Mouse (Mus musculus) cerebellum, adult 9-10 months (tissue): ENCODE data around the gene Pstpip1.

ENCODE experiments used
- DNase-seq: peaks from one replicate; pipeline ENCODE4 v3.0.0; 2022

The Pstpip1 gene

DNA sequence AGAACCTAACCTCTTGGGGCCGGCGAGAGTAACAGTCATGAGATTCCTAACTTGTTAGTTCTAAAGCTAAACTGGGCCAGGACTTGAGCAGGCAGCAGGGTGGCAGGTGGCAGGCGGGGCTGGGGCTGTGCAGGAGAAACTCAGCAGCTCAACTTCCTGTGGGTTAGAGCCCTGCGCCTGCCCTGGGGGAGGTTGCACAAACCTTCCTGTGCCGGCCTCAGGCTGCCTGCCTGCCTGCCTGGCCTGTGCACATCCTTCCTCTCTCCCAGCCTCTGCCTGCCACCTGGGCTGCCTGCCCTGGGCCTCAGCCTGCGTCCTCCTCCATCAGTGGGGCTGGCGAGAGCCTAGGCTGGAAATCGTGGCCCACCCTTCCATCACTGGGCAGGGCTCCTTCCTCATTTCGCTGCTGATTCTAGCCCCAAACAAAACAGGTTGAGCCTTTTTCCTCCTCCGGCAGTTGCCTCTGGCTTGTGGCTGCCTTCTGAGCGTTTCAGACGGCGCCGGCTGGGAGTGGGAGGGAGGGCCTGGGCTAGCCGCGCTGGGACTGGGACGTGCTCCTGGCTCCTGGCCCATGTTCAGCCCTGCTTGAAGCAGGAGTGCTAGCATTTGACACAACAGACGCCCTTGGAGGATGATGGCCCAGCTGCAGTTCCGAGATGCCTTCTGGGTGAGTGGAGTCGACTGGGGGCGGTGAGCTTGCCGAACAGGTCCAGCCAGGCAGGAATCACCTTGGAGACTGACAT, at the start of gene Pstpip1:
Pstpip1 (plus strand) TSS at position 185 of the 743 bp plus-strand sequence.
- peak; percentile 28 for DNase-seq

DNA sequence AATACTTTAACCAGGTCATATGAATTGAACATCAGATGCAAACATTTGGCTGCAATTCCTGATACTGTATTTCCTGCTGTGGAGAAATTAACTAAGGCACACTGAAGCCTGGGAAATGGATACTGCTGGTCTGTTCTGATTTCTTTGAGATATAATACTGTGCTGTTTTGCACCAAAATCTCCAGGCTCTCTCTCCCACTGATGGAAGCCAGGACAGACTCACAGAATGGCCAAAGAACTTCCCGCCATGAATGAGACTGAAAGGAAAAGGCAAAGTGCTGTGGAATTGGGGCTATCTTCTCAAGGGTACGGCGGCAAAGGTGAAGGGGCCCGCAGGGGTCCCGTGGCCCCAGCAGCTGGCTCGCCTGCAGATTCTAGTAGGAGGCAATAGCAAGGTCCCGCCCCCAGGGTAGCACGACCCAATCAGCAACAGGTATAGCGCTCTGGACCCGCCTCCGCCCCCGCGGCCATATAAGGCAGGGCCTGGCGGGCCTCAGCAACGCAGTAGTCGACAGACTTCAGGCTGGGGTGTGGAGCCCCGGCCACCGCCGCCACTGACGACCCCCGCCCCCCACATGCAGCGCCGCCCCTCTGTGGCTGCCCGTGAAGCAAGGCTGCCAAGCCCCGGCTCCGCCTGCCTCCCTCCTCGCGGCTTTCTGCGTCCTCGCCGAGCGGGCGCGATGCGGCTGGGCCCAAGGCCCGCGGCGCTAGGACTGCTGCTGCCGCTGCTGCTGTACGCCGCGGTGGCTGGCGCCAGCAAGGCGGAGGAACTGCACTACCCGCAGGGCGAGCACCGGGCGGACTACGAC, 48.2 kb upstream of the Pstpip1 start, which contains the start of gene Rcn2:
Rcn2 (plus strand) TSS at position 474 of the 809 bp plus-strand sequence.
- peak; percentile 97 for DNase-seq

DNA sequence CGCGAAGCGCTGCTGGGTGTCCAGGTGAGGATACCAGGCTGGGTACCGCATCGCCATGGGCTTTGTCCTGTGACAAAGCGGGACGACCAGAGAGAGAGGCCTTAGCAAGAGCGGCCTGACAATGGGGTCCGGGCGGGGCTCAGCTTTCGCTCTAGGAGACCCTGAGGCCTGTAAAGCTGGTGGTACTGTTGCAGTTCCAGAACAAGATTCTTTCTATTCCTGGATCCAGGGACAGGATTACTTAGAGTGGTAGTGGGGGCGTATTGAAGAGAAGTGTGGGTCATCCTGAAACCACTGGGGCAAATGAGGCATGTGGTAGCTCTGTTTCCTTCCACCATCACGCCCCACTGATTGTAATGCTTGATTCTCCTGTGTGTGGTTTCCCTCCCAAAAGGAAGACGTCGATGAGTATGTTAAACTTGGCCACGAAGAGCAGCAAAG, 47.6 kb upstream of the Pstpip1 start:
- DNase-seq, result no peak

DNA sequence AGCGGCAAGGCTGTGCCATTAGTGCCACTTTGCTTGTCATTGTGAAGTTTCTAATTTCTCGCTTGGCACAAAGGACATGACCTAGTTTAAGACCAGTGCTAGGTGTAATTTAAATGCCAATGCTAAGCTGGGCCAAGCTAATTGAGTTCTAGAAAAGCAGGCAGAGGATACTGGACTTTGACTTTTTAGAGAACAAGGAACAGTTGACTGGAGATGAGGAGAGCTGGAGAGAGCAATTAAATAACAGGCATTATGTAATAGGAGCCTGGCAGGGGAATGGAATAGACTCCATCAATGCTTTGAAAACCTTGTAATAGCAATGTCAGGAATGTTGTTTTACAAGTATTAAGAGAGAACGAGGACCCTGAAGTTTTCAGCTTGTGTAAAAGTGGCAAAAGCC, 36.0 kb upstream of the Pstpip1 start:
- DNase-seq, result peak; percentile 31

DNA sequence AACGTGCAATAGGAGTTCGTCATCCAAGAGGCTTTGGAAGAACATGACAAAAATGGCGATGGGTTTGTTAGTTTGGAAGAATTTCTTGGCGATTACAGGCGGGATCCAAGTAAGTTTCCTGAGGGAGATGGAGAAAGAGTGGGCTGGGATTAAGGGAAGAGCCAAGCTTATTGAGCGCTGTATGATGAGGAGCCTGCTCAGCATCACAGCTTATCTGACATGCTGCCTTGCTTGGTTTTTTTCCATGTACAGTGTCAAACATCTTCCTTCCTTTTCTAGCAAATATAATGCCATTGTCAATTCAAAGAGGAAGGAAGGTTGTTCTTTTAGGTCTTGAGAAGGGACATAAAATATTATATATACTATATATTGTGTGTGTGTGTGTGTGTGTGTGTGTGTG, 33.6 kb upstream of the Pstpip1 start:
- no peak for DNase-seq

DNA sequence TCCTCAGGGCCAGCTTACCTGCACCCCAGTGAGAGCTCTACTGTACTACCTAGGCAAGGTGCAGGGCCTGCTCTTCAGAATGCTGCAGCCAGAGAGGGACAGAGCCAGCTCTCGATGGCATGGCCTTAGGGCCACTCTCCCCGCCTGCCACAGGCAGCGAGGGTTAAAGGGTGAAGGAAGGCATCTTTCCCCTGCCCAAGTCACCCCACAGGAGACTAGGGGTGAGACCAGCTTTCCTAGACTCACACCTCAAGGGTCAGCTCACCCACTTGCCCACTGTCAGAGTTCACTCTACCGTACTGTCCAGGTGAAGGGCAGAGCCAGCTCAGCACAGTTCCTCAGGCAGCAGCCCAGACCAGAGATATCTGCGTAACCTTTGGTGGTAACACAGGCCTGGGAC, 27.4 kb upstream of the Pstpip1 start:
- no peak for DNase-seq

DNA sequence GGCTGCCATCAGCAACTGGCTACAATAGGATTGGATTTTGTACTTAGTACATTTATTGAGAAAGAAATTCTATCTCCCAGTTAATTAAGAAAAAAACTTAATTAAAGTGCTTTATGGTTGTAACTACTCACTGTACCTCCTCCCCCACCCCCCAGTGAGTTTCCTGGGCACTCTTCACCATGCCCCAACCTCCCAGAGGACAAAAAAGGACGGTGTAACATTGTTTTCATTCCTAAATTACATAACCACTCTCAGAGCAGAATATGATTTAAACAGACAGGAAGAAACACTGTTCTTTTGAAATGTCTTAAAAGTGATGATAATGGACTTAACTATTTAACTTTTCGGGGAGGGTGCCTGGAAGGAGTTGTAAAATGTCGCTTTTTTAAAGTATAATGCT, 24.8 kb upstream of the Pstpip1 start:
- DNase-seq, result no peak

DNA sequence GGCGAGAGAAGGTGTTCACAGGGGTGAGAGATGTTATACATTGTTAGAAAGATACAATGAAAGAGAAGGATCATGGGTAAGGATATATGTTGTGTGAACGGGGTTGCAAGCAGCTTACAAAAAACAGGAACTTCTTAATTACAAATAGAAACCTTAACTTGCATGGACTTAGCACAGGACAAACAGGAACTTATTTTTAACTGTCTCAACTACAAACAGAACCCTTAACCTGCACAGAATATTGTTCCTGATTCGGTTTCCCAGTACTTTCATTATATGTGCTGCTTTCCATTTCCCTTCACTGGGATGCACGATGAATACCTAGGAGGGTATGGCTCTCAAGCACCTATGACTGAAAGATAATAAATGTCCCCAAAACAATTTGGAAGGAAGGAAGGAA, 21.8 kb upstream of the Pstpip1 start:
- no peak for DNase-seq

DNA sequence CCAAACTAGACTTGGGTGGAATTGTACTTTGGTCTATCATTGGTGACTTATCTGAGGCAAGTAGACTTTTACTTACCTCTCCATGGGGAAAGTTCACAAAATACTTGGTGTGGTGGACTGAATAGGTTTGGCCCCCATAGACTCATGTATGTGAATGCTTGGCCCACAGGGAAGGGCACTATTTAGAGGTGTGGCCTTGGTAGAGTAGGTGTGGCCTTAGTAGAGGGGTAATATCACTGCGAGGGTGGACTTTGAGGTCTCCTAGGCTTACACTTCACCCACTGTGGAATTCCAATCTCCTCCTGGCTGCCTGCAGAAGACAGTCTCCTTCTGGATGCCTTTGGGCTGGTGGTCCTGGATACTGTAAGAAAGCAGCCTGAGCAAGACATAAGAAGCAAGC, 21.1 kb upstream of the Pstpip1 start:
- DNase-seq, result no peak

DNA sequence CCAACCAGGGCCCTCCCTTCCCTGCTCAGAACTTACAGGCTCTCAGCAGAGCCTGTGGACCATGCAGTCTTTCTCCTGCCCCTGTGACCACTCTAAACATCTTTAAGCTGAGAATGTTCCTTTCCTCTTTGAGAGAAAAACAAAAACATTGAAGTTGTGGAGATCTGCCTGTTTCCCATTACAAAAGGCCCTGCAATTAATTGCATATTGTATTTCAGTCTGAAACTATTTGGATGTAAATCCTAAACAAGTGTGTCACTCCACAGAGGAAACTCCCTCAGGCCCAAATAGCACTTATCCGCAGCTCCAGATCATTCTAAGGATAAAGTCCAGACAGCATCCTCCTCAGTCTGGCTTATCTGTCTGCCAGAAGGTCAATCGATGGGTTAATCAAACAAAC, 16.9 kb upstream of the Pstpip1 start:
- DNase-seq, result no peak

DNA sequence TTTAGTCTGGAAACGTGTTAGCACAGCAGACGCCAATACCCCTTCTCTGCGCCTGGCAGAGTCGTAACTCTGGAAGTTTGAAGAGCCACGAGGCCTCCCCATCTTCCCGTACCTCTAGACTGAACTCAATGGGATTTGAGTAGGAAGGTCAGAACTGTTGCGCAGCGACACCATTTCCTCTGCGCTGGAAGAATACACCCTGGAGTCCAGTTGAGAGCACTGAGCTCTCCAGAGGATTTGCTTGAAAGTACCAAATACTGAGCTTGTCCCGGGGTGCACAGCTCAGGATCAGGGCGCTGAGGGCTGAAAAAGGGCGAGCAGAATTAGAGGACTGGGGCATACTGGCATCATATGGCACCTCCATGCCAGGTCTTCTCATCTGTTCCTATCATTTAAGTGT, 14.9 kb upstream of the Pstpip1 start:
- DNase-seq, result no peak

DNA sequence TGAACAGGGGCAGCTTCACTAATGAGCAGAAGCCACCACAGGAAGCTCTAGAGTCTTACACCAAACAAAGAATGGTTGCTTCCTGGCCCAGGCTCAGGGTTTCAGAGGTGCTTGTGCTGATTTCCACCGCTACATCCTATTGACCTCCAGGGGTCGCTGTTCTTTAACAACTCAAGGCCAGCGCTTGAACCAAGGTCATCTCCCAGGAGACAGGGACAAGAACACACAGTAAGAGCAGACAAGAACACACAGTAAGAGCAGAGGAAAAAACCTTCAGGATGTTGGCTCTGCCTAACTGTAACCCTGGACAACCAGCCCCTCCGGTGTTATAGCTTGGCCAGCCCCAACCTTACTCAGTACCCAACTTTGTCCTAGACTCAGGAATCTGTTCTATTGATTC, 14.5 kb upstream of the Pstpip1 start:
- peak; percentile 66 for DNase-seq

DNA sequence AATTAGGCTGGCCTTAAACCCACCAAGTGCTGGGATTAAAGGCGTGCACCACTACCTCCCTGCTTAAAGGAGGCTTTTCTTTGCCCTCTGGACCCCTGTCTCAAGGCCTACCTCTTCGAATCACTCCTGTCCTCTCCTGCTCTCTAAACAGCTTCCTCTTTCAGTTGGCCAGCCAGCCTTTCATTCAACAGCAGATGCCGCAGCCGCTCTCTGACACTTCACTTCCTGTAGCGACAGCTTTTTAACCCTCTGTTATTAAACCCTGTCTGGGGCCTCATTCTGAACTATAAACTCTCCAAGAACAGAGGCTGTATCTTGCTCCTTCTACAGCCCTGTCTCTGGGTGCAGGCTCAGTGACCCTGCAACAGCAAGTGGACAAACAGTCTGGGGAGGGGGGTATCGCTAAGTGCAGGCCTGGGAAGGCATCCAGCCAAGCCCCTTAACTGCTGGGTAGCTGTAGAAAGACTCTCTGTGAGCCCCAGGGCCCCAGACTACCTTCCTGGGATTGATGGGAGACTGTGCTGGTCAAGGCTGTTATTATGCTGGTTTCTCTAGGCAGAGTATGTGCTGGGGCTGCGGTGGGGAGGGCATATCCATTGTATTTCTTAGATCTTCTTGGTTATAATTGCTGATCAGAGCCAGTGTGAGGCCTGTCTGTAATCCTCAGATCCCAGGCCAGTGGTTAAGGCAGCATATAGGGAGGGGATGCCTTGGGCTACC, 13.7 kb upstream of the Pstpip1 start:
- DNase-seq, result no peak

DNA sequence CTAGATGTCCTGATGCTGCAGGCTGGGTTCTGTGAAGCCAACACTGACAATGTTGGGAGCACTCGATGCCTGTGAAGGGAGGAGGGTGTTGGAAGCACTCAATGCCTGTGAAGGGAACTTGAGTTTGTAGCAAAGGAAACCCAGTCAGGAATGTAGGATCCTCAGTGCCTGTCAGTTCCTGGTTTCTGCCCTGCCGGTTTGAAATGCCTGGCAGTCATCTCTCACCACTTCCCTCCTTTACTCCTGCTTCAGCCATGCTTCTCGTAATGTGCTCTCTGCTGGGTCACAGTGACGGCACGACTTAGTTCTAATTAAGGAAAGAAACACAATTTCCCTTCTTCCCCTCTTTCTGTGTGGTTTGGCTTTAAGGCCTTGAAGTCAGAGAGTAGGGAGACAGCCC, 10.2 kb upstream of the Pstpip1 start:
- no peak for DNase-seq

DNA sequence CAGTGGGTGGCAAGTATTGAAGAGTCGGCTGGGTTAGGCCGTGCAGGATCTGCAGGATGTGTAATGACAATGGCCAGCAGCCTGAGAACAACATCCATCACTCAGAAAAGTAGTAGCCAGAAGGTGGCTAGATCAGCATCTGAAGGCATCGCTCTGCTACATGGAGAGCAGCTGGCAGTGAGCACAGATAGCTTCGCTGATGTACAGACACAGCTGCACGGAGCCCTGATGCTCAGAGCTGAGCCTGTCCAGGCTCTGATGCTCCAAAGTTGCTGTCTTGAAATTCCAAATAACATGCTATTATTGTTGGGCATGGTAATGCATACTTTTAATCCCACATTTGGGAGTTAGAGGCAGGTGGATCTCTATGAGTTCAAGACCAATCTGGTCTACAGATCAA, 3.2 kb upstream of the Pstpip1 start:
- no peak for DNase-seq

DNA sequence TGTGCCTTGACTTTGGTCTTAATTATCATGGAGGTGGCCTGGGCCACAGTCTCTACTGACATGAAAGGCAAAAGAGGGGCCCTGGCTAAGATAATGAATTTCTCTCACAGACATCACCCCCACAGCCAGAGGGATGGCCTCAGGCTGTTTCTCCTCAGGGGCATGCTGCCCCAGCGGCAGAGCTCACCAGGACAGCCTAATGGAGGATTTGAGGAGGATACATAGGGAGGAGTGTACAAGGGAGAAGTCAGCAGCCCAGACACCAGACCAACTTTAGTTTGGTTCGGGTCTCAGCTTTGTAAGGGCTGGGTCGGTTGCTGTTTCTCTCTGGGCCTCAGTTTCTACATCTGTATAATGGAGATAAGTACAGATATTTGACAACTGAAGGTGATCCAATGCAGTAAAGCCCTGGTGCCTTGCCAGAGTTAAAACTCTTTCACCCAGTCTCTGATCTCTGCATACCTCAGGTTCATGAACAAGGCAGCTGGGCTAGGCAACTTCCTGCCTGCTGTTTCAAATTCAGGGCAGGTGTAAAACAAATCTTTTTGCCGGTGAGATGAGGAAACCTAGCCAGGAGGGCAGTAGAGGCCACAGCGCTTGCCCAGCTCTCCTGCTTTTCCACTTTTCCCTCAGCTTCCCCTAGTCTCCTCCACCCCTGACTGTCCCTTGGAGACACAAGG, 924 bp downstream of the Pstpip1 start:
- no peak for DNase-seq

DNA sequence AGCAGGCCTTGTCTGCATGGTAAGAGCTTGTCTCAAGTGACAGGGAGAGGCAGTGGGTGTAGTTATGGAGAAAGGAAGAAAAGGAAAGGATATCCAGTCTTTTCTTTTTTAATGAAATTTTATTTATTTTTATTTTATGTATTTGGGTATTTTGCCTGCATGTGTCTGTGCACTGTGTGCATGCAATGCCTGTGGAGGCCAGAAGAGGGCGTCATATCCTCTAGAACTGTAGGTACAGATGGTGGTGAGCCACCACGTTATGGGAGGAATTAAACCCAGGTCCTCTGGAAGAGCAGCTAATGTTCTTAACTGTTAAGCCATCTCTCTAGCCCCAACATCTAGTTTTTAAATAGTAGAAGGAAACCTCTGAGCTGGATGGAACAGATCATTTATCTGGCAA, 2.3 kb downstream of the Pstpip1 start:
- DNase-seq, result no peak

DNA sequence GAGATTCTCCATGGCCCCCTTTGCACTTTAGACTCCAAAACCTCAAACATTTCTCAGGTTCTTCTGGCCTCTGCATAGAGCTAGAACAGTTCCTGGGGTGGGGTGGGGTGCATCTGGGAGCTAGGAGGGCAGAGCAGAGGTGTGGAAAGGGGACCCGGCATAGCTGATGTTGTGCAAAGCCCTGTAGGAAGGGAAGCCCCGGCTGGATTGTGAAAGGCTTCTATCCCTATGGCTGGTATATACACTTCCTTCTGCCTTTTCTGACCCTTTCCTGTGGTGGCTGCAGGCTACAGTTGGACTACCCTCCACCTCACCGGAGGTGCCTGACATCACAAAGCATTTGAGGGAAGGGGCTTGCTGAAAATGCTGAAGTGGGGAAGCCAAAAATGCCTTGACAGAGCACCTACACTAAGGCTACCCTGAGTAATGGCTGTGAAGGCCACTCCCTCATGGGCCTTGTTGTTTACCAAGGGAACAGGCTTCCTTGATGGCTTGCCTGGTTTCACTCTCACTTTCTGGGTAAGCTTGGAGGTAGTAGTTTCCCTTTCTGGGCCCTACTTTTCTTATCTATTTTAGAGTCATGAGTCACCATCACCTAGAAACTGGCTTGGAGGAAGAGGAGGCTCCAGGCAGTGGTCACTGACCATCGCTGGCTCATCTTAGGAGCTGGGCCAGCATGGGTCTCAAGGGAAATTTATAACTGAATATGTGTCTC, 8.0 kb downstream of the Pstpip1 start:
- no peak for DNase-seq

DNA sequence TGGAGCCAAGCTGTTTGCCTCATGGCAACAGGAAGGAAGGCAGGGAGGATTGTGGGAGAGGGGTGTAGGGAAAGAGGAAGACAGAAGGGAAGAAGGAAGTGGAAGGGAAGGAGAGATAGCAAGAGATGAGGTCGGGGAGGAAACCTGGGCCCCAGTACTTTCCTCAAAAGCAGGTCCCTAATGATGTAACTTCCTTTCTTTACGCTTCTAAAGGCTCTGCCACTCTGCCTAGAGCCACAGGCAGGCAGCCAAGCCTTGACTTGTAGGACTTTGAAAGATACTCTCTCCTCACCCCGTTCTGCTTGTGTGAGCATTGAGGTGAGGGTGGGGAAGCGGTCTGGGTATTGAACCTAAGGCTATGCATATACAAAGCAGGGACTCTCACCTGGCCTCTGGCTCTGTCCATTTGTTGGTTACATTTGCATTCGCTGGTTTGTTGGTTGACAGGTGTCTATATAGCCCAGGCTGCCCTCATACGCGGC, 10.3 kb downstream of the Pstpip1 start:
- DNase-seq, result no peak

DNA sequence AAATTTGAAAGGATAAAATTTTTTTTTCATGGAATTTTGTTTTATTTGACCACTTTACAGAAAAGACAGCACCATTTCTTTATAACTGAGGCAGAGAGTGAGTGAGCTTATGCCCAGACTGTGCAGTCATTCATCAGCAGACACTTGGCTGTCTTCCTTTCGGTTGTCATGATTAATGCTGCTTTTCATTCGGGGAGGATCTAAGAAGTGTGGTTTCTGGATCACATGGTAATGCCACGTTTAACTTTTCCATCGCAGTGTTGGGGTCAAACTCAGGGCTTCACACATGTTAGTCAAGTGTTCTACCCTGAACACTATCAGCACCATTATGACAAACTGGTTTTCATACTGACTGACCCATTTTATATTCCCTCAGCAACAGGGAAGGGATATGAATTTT, 11.3 kb downstream of the Pstpip1 start:
- DNase-seq, result no peak

DNA sequence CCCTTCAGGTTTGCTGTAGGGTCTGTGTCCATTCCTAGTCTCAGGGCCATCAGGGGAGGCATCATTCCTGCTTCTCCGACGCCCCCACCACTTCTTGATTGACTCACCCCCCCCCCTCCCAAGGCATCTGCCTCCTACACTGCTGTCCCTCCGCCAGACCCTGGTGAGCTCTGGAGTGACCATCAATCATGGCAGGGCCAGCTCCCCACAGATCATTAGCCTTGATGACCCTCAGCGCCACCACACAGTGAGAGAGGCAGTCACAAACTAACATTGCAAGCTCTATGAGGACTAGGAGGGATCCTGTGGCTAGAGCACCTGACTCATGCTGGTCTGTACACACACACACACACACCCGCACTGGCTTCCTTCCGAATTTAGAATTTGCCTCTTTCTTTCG, 15.2 kb downstream of the Pstpip1 start:
- DNase-seq, result no peak
